Mouse (Mus musculus): ENCODE results near the gene Zfp146.
"Not testable (repeated sequence)": the region's sequence is repeated elsewhere in the genome, so short reads cannot be mapped to it uniquely, and the experiment has no call there.

DNA sequence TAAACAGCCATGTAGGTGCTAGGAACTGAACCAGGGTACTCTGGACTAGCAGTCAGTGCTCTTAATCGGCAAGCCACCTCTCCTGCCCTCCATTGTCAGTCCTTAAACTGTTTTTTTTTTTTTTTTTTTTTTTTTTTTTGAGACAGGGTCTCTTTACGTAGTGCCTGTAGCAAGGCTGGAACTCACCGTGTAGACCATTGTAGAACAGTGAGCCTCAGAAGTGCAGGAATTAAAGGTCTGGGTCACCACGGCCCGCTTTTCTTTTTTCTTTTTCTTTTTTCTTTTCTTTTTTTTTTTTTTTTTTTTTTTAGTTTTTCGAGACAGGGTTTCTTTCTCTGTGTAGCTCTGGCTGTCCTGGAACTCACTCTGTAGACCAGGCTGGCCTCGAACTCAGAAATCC, 13.6 kb upstream of the Zfp146 start:
- TF ChIP-seq CTCF (IDR thresholded peaks at IDR 0.05; ENCODE audit: extremely low read depth, insufficient read length, insufficient replicate concordance, low read depth, low read length); POLR2A (IDR thresholded peaks at IDR 0.05; ENCODE audit: low read depth, low read length): not testable (repeated sequence)

Data from small intestine, adult 2 months (tissue).